Mouse (Mus musculus) midbrain, postnatal 0 days (tissue): Measurements from ENCODE around the gene Tpbgl. TPM values are rescaled to one million over a fixed set of nuclear protein-coding genes. Genes with fewer than 3 reads are reported as not detected.

Source experiments
- ATAC-seq: fragments of 200-750 bp; cut with Nextera tagmentation; 2 replicates; pipeline ENCODE4 v1.8.0; 2017; ENCODE audit warnings: moderate number of reproducible peaks, mild to moderate bottlenecking, moderate TSS enrichment, moderate library complexity; ENCODE audit not compliant: low FRiP score
- DNase-seq: peaks from one replicate; pipeline ENCODE4 v3.0.0-alpha.2; 2015; ENCODE audit warnings: low spot score
- H3K27ac ChIP-seq: fragments of 300-500 bp; sonication (generic); 2 replicates; pipeline ENCODE4 v1.5.1; 2014; ENCODE audit warnings: low read depth, mild to moderate bottlenecking, low read length, mixed read lengths
- H3K27me3 ChIP-seq: fragments of 300-500 bp; sonication (generic); 2 replicates; pipeline ENCODE4 v1.6.1; 2014; ENCODE audit warnings: low read length, control low read depth, mixed read lengths; ENCODE audit not compliant: insufficient read depth
- H3K36me3 ChIP-seq: fragments of 300-500 bp; sonication (generic); 2 replicates; pipeline ENCODE4 v1.6.1; 2014; ENCODE audit warnings: low read length, control low read depth, mixed read lengths; ENCODE audit not compliant: insufficient read depth
- H3K4me1 ChIP-seq: fragments of 300-500 bp; sonication (generic); 2 replicates; pipeline ENCODE4 v1.6.1; 2014; ENCODE audit warnings: mild to moderate bottlenecking, control low read depth, antibody characterized with exemption, low read length, mixed read lengths; ENCODE audit not compliant: insufficient read depth
- H3K4me2 ChIP-seq: fragments of 300-500 bp; sonication (generic); 2 replicates; pipeline ENCODE4 v1.6.1; 2014; ENCODE audit warnings: low read depth, mild to moderate bottlenecking, low read length, mixed read lengths; ENCODE audit not compliant: poor library complexity, severe bottlenecking
- H3K4me3 ChIP-seq: fragments of 300-500 bp; sonication (generic); 2 replicates; pipeline ENCODE4 v1.5.1; 2014; ENCODE audit warnings: low read depth, mild to moderate bottlenecking, low read length, moderate library complexity
- H3K9ac ChIP-seq: fragments of 300-500 bp; sonication (generic); replicated peaks from 2 replicates; pipeline ENCODE4 v1.6.1; 2014; ENCODE audit warnings: mild to moderate bottlenecking, low read length, moderate library complexity, mixed read lengths; ENCODE audit not compliant: poor library complexity, severe bottlenecking
- H3K9me3 ChIP-seq: fragments of 300-500 bp; sonication (generic); 2 replicates; pipeline ENCODE4 v1.6.1; 2016; ENCODE audit warnings: low read length, control low read depth
- CTCF ChIP-seq: IDR thresholded peaks from 2 replicates; pipeline ENCODE4 v1.5.1; 2016; ENCODE audit warnings: antibody characterized with exemption, mild to moderate bottlenecking
- WGBS: fragments of 180-500 bp; shearing (Covaris S2); extraction: QIAGEN DNeasy Blood & Tissue Kit; methylation state at CpG from one replicate; pipeline ENCODE4 v1.1.7; 2014; 5-methylcytosine and 5-hydroxymethylcytosine counted together
- polyA plus RNA-seq: library from polyadenylated mRNA; unstranded; fragments of >200 nt; fragmentation: Nextera tagmentation; extraction: Ambion mirVana; gene quantifications from 2 replicates; pipeline ENCODE4 v1.2.1, GENCODE M21; 2015
- total RNA-seq: library from RNA; depleted of rRNA; stranded (reverse); fragments of >200 nt; gene quantifications from 2 replicates; pipeline ENCODE4 v1.2.3, GENCODE M21; 2014

The Tpbgl gene
- total and polyA plus RNA-seq, 2 experiments from 2014 or later, result 1.7 to 4.5 TPM

DNA sequence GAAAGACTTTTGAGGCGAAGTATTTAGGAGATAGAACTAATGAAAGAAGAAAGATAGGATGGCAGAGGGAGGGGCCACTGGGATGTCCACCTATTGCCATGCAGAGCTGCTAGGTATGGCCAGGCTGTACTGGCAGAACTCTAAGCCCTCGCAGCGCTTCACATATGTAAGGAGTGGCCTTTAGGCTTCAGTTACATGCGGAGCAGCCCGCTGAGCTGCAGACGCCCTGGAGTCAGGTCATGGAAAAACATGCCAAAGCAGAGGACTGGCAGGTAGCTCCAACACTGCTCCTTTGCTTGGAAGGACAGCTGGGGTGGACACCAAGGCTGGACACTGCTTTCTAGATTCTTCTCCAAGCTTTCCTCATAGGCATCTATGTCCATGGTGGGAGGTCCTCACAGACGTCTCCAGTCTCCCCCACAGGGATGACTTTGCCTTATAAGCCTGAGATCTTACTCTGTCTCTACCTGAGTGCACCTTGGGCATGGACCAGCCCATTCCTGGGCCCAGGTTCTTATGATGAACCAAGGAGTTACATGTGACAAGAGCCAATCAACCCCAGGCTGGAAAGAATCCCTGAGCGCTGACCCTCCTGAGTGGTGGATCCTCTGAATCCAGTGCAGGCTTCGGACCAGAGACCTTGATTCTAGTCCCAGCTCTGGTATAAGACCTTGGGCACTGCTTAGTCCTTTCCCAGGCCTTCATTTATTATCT is 36.8 kb upstream of the Tpbgl start:
- H3K36me3 ChIP-seq, result no peaks in the 10 kb centered on the region
- H3K4me2 ChIP-seq, result no peak overlapping the region
- DNase-seq (no peak), ATAC-seq (no peak)
- 88% methylated on average over 9 of the region's 9 CpGs for WGBS
- no peak for TF ChIP-seq CTCF
- no peak overlapping the region for H3K9ac ChIP-seq
- no peak overlapping the region for H3K4me3 ChIP-seq
- no peaks in the 10 kb centered on the region for H3K27me3 ChIP-seq
- no peaks in the 10 kb centered on the region for H3K4me1 ChIP-seq
- H3K9me3 ChIP-seq, result no peaks in the 10 kb centered on the region
- no peak overlapping the region for H3K27ac ChIP-seq

GRCm38 (mm10) chr7:99662311-99662710 is 35.4 kb upstream of the Tpbgl start:
- DNase-seq (no peak), ATAC-seq (no peak)
- no peak overlapping the region for H3K9ac ChIP-seq
- no peaks in the 10 kb centered on the region for H3K4me1 ChIP-seq
- WGBS, result 78% methylated on average over 2 of the region's 2 CpGs
- no peak overlapping the region for H3K27ac ChIP-seq
- H3K4me3 ChIP-seq, result no peak overlapping the region
- H3K4me2 ChIP-seq, result no peak overlapping the region
- no peaks in the 10 kb centered on the region for H3K27me3 ChIP-seq
- H3K9me3 ChIP-seq, result no peaks in the 10 kb centered on the region
- TF ChIP-seq CTCF, result no peak
- H3K36me3 ChIP-seq, result no peaks in the 10 kb centered on the region

GRCm38 (mm10) chr7:99661571-99662230 is 34.8 kb upstream of the Tpbgl start:
- TF ChIP-seq CTCF, result no peak
- Histone ChIP-seq H3K9ac (no peak overlapping the region), H3K4me2 (no peak overlapping the region), H3K4me1 (no peaks in the 10 kb centered on the region), H3K9me3 (no peaks in the 10 kb centered on the region), H3K27ac (no peak overlapping the region), H3K27me3 (no peaks in the 10 kb centered on the region), H3K36me3 (no peaks in the 10 kb centered on the region), H3K4me3 (no peak overlapping the region)
- ATAC-seq (no peak), DNase-seq (no peak)
- 77% methylated on average over 14 of the region's 14 CpGs for WGBS

- H3K4me1 ChIP-seq, result no peaks in the 10 kb centered on the region
- H3K4me3 ChIP-seq, result no peak overlapping the region
- no peak overlapping the region for H3K9ac ChIP-seq
- no peak overlapping the region for H3K4me2 ChIP-seq
- no peaks in the 10 kb centered on the region for H3K27me3 ChIP-seq
- no peak for ATAC-seq
- TF ChIP-seq CTCF, result no peak
- no peaks in the 10 kb centered on the region for H3K9me3 ChIP-seq
- WGBS, result 96% methylated on average over 9 of the region's 9 CpGs
- no peaks in the 10 kb centered on the region for H3K36me3 ChIP-seq
- H3K27ac ChIP-seq, result no peak overlapping the region
- no peak for DNase-seq
Observed at GRCm38 (mm10) chr7:99661071-99661470, 34.2 kb upstream of the Tpbgl start.

GRCm38 (mm10) chr7:99659379-99660029 is 32.6 kb upstream of the Tpbgl start:
- ATAC-seq (no peak), DNase-seq (peak; percentile 70)
- WGBS, result 48% methylated on average over 12 of the region's 12 CpGs

GRCm38 (mm10) chr7:99654244-99654643 is 27.3 kb upstream of the Tpbgl start:
- DNase-seq (no peak), ATAC-seq (no peak)
- no peak for TF ChIP-seq CTCF
- Histone ChIP-seq H3K9me3 (no peaks in the 10 kb centered on the region), H3K36me3 (no peaks in the 10 kb centered on the region), H3K4me3 (no peak overlapping the region), H3K27me3 (no peaks in the 10 kb centered on the region), H3K4me1 (no peaks in the 10 kb centered on the region), H3K4me2 (no peak overlapping the region), H3K27ac (no peak overlapping the region), H3K9ac (no peak overlapping the region)
- WGBS, result 78% methylated on average over 11 of the region's 11 CpGs

More at GRCm38 (mm10) chr7:99659379-99660029, 32.6 kb upstream of the Tpbgl start:
- Histone ChIP-seq H3K4me1 (no peaks in the 10 kb centered on the region), H3K4me3 (no peak overlapping the region), H3K36me3 (no peaks in the 10 kb centered on the region), H3K4me2 (no peak overlapping the region), H3K27ac (no peak overlapping the region), H3K27me3 (no peaks in the 10 kb centered on the region), H3K9ac (no peak overlapping the region), H3K9me3 (no peaks in the 10 kb centered on the region)
- peak; percentile 75 for TF ChIP-seq CTCF
